Mouse (Mus musculus): Measurements from ENCODE around the gene Ugt1a6b.

Gene Ugt1a6b

GRCm38 (mm10) chr1:88238771-88239170 is 135.7 kb downstream of the Ugt1a6b start:
- DNase-seq (ENCODE audit: low read depth, low spot score) = no peak

- DNase-seq (ENCODE audit: low read depth, low spot score) = no peak
Observed at GRCm38 (mm10) chr1:88240072-88240471, 137.0 kb downstream of the Ugt1a6b start.

- DNase-seq (ENCODE audit: low read depth, low spot score) = no peak
Observed at GRCm38 (mm10) chr1:88240579-88240978, 137.5 kb downstream of the Ugt1a6b start.

- DNase-seq (ENCODE audit: low read depth, low spot score) = no peak
Observed at GRCm38 (mm10) chr1:88243861-88244260, 140.8 kb downstream of the Ugt1a6b start.

GRCm38 (mm10) chr1:88245881-88246280 is 142.8 kb downstream of the Ugt1a6b start:
- no peak for DNase-seq (ENCODE audit: low read depth, low spot score)

- no peak for DNase-seq (ENCODE audit: low read depth, low spot score)
Observed at GRCm38 (mm10) chr1:88246386-88246785, 143.3 kb downstream of the Ugt1a6b start.

- DNase-seq (ENCODE audit: low read depth, low spot score) = no peak
Observed at GRCm38 (mm10) chr1:88247660-88248059, 144.6 kb downstream of the Ugt1a6b start.

- DNase-seq (ENCODE audit: low read depth, low spot score) = no peak
Observed at GRCm38 (mm10) chr1:88248658-88249057, 145.6 kb downstream of the Ugt1a6b start.

- DNase-seq (ENCODE audit: low read depth, low spot score) = no peak
Observed at GRCm38 (mm10) chr1:88249596-88249995, 146.5 kb downstream of the Ugt1a6b start.

GRCm38 (mm10) chr1:88250023-88250422 is 147.0 kb downstream of the Ugt1a6b start:
- no peak for DNase-seq (ENCODE audit: low read depth, low spot score)

- no peak for DNase-seq (ENCODE audit: low read depth, low spot score)
Observed at GRCm38 (mm10) chr1:88253106-88253505, 150.1 kb downstream of the Ugt1a6b start.

- DNase-seq (ENCODE audit: low read depth, low spot score) = no peak
Observed at GRCm38 (mm10) chr1:88253540-88253939, 150.5 kb downstream of the Ugt1a6b start.

GRCm38 (mm10) chr1:88254793-88255465 is 151.9 kb downstream of the Ugt1a6b start:
- DNase-seq (ENCODE audit: low read depth, low spot score) = no peak

- no peak for DNase-seq (ENCODE audit: low read depth, low spot score)
Observed at GRCm38 (mm10) chr1:88255466-88255857, 152.4 kb downstream of the Ugt1a6b start.

- no peak for DNase-seq (ENCODE audit: low read depth, low spot score)
Observed at GRCm38 (mm10) chr1:88255989-88256754, 153.1 kb downstream of the Ugt1a6b start.

- no peak for DNase-seq (ENCODE audit: low read depth, low spot score)
Observed at GRCm38 (mm10) chr1:88256886-88257663, 154.0 kb downstream of the Ugt1a6b start.

GRCm38 (mm10) chr1:88257681-88258080 is 154.6 kb downstream of the Ugt1a6b start:
- DNase-seq (ENCODE audit: low read depth, low spot score) = no peak

- no peak for DNase-seq (ENCODE audit: low read depth, low spot score)
Observed at GRCm38 (mm10) chr1:88258361-88258760, 155.3 kb downstream of the Ugt1a6b start.

GRCm38 (mm10) chr1:88258881-88259642 is 156.0 kb downstream of the Ugt1a6b start:
- no peak for DNase-seq (ENCODE audit: low read depth, low spot score)

- DNase-seq (ENCODE audit: low read depth, low spot score) = no peak
Observed at GRCm38 (mm10) chr1:88259643-88260024, 156.6 kb downstream of the Ugt1a6b start.

- DNase-seq (ENCODE audit: low read depth, low spot score) = no peak
Observed at GRCm38 (mm10) chr1:88260114-88260513, 157.1 kb downstream of the Ugt1a6b start.

Data from brain, embryonic 18.5 days (tissue).